Mouse (Mus musculus) limb, embryonic 10.5 days (tissue): ENCODE measurements at regions not wholly inside any gene's neighbourhood (a gene's known extent, or its start where the extent isn't known, plus 50 kb on each side); places are given as distances from the start of the nearest gene placed in this dataset.

Experiments used
- DNase-seq: peaks from one replicate; pipeline ENCODE4 v3.0.0-alpha.2; 2017; ENCODE audit warnings: low spot score
- H3K27ac ChIP-seq: fragments of 300-500 bp; sonication (generic); 2 replicates; pipeline ENCODE4 v1.5.1; 2016; ENCODE audit warnings: mild to moderate bottlenecking
- H3K27me3 ChIP-seq: fragments of 300-500 bp; sonication (generic); 2 replicates; pipeline ENCODE4 v1.6.1; 2016; ENCODE audit warnings: low read depth, mild to moderate bottlenecking; ENCODE audit not compliant: poor library complexity, severe bottlenecking
- H3K36me3 ChIP-seq: fragments of 300-500 bp; sonication (generic); 2 replicates; pipeline ENCODE4 v1.6.1; 2016; ENCODE audit warnings: mild to moderate bottlenecking, moderate library complexity
- H3K4me1 ChIP-seq: fragments of 300-500 bp; sonication (generic); 2 replicates; pipeline ENCODE4 v1.6.1; 2016
- H3K4me3 ChIP-seq: fragments of 300-500 bp; sonication (generic); 2 replicates; pipeline ENCODE4 v1.5.1; 2016; ENCODE audit warnings: mild to moderate bottlenecking, moderate library complexity
- H3K9me3 ChIP-seq: fragments of 300-500 bp; sonication (generic); replicated peaks from 2 replicates; pipeline ENCODE4 v1.6.1; 2016; ENCODE audit warnings: mild to moderate bottlenecking
- WGBS: fragments of 180-500 bp; shearing (Covaris S2); methylation state at CpG from one replicate; pipeline ENCODE4 v1.1.7; 2016; 5-methylcytosine and 5-hydroxymethylcytosine counted together

GRCm38 (mm10) chr17:3962176-3962575 is 266.1 kb upstream of the Nox3 start:
- no peak for DNase-seq
- WGBS = 93% methylated on average over 3 of the region's 3 CpGs
- H3K27ac ChIP-seq = no peak overlapping the region
- H3K4me1 ChIP-seq = no peaks in the 10 kb centered on the region
- no peaks in the 10 kb centered on the region for H3K36me3 ChIP-seq
- H3K4me3 ChIP-seq = no peak overlapping the region
- H3K27me3 ChIP-seq = no peaks in the 10 kb centered on the region
- H3K9me3 ChIP-seq = no peaks in the 10 kb centered on the region

GRCm38 (mm10) chr17:3946540-3946939 is 250.5 kb upstream of the Nox3 start:
- Histone ChIP-seq H3K9me3 (no peaks in the 10 kb centered on the region), H3K36me3 (no peaks in the 10 kb centered on the region), H3K27ac (no peak overlapping the region), H3K4me1 (no peaks in the 10 kb centered on the region), H3K27me3 (no peaks in the 10 kb centered on the region), H3K4me3 (no peak overlapping the region)
- WGBS = 92% methylated on average over 3 of the region's 3 CpGs
- DNase-seq = no peak

GRCm38 (mm10) chr17:3936361-3936760 is 240.3 kb upstream of the Nox3 start:
- Histone ChIP-seq H3K27ac (no peak overlapping the region), H3K4me3 (no peak overlapping the region), H3K9me3 (no peaks in the 10 kb centered on the region), H3K4me1 (no peaks in the 10 kb centered on the region), H3K36me3 (no peaks in the 10 kb centered on the region), H3K27me3 (no peaks in the 10 kb centered on the region)
- DNase-seq = no peak
- 84% methylated on average over 4 of the region's 4 CpGs for WGBS

- no peaks in the 10 kb centered on the region for H3K4me1 ChIP-seq
- no peak overlapping the region for H3K27ac ChIP-seq
- H3K9me3 ChIP-seq = no peaks in the 10 kb centered on the region
- WGBS = 69% methylated on average over 4 of the region's 4 CpGs
- H3K36me3 ChIP-seq = no peaks in the 10 kb centered on the region
- no peak overlapping the region for H3K4me3 ChIP-seq
- H3K27me3 ChIP-seq = no peaks in the 10 kb centered on the region
- DNase-seq = no peak
Observed at GRCm38 (mm10) chr17:3933208-3933607, 237.1 kb upstream of the Nox3 start.

- Histone ChIP-seq H3K4me3 (no peak overlapping the region), H3K27me3 (no peaks in the 10 kb centered on the region), H3K9me3 (no peaks in the 10 kb centered on the region), H3K27ac (no peak overlapping the region), H3K4me1 (no peaks in the 10 kb centered on the region), H3K36me3 (no peaks in the 10 kb centered on the region)
- DNase-seq = no peak
- 82% methylated on average over 5 of the region's 5 CpGs for WGBS
Observed at GRCm38 (mm10) chr17:3932071-3932470, 236.0 kb upstream of the Nox3 start.

- no peak overlapping the region for H3K27ac ChIP-seq
- no peaks in the 10 kb centered on the region for H3K9me3 ChIP-seq
- H3K4me3 ChIP-seq = no peak overlapping the region
- no peaks in the 10 kb centered on the region for H3K36me3 ChIP-seq
- 92% methylated on average over 4 of the region's 4 CpGs for WGBS
- DNase-seq = no peak
- H3K4me1 ChIP-seq = no peaks in the 10 kb centered on the region
- H3K27me3 ChIP-seq = no peaks in the 10 kb centered on the region
Observed at GRCm38 (mm10) chr17:3927106-3927505, 231.0 kb upstream of the Nox3 start.

- H3K4me1 ChIP-seq = no peaks in the 10 kb centered on the region
- H3K27me3 ChIP-seq = no peaks in the 10 kb centered on the region
- H3K27ac ChIP-seq = no peak overlapping the region
- no peak overlapping the region for H3K4me3 ChIP-seq
- no peaks in the 10 kb centered on the region for H3K9me3 ChIP-seq
- H3K36me3 ChIP-seq = no peaks in the 10 kb centered on the region
- no peak for DNase-seq
Observed at GRCm38 (mm10) chr17:3920282-3920681, 224.2 kb upstream of the Nox3 start.

- Histone ChIP-seq H3K27ac (no peak overlapping the region), H3K4me1 (no peaks in the 10 kb centered on the region), H3K4me3 (no peak overlapping the region), H3K9me3 (no peaks in the 10 kb centered on the region), H3K36me3 (no peaks in the 10 kb centered on the region), H3K27me3 (no peaks in the 10 kb centered on the region)
- no peak for DNase-seq
- WGBS = 82% methylated on average over 3 of the region's 3 CpGs
Observed at GRCm38 (mm10) chr17:3892826-3893225, 196.8 kb upstream of the Nox3 start.

GRCm38 (mm10) chr17:3883146-3883545 is 187.1 kb upstream of the Nox3 start:
- Histone ChIP-seq H3K36me3 (no peaks in the 10 kb centered on the region), H3K9me3 (no peaks in the 10 kb centered on the region), H3K27ac (no peak overlapping the region), H3K4me1 (no peaks in the 10 kb centered on the region), H3K4me3 (no peak overlapping the region), H3K27me3 (no peaks in the 10 kb centered on the region)
- no peak for DNase-seq
- WGBS = 88% methylated on average over 1 of the region's 1 CpGs

GRCm38 (mm10) chr17:3879075-3879474 is 183.0 kb upstream of the Nox3 start:
- Histone ChIP-seq H3K9me3 (no peaks in the 10 kb centered on the region), H3K27ac (no peak overlapping the region), H3K4me3 (no peak overlapping the region), H3K4me1 (no peaks in the 10 kb centered on the region), H3K36me3 (no peaks in the 10 kb centered on the region), H3K27me3 (no peaks in the 10 kb centered on the region)
- DNase-seq = no peak
- WGBS = 84% methylated on average over 3 of the region's 3 CpGs

GRCm38 (mm10) chr17:3869459-3870194 is 173.6 kb upstream of the Nox3 start:
- WGBS = 67% methylated on average over 4 of the region's 4 CpGs
- no peak for DNase-seq
- Histone ChIP-seq H3K9me3 (no peaks in the 10 kb centered on the region), H3K27ac (no peak overlapping the region), H3K27me3 (no peaks in the 10 kb centered on the region), H3K4me3 (no peak overlapping the region), H3K4me1 (no peaks in the 10 kb centered on the region), H3K36me3 (no peaks in the 10 kb centered on the region)

- no peaks in the 10 kb centered on the region for H3K36me3 ChIP-seq
- no peak overlapping the region for H3K27ac ChIP-seq
- H3K27me3 ChIP-seq = no peaks in the 10 kb centered on the region
- no peak overlapping the region for H3K4me3 ChIP-seq
- no peaks in the 10 kb centered on the region for H3K9me3 ChIP-seq
- 27% methylated on average over 2 of the region's 2 CpGs for WGBS
- DNase-seq = no peak
- no peaks in the 10 kb centered on the region for H3K4me1 ChIP-seq
Observed at GRCm38 (mm10) chr17:3862384-3862783, 166.3 kb upstream of the Nox3 start.

- DNase-seq = no peak
- no peaks in the 10 kb centered on the region for H3K36me3 ChIP-seq
- H3K4me3 ChIP-seq = no peak overlapping the region
- no peak overlapping the region for H3K27ac ChIP-seq
- 86% methylated on average over 4 of the region's 4 CpGs for WGBS
- no peaks in the 10 kb centered on the region for H3K9me3 ChIP-seq
- no peaks in the 10 kb centered on the region for H3K27me3 ChIP-seq
- no peaks in the 10 kb centered on the region for H3K4me1 ChIP-seq
Observed at GRCm38 (mm10) chr17:3836386-3836785, 140.3 kb upstream of the Nox3 start.

GRCm38 (mm10) chr17:3811187-3811586 is 115.1 kb upstream of the Nox3 start:
- WGBS = 69% methylated on average over 2 of the region's 2 CpGs
- Histone ChIP-seq H3K36me3 (no peaks in the 10 kb centered on the region), H3K27ac (no peak overlapping the region), H3K9me3 (no peaks in the 10 kb centered on the region), H3K4me1 (no peaks in the 10 kb centered on the region), H3K4me3 (no peak overlapping the region), H3K27me3 (no peaks in the 10 kb centered on the region)
- DNase-seq = no peak
